Mouse (Mus musculus) embryonic stem cell, embryonic (primary cell): ENCODE data around the gene Wdr53.
"Not testable (repeated sequence)": the region's sequence is repeated elsewhere in the genome, so short reads cannot be mapped to it uniquely, and the experiment has no call there.

Experiments
- CTCF ChIA-PET, 4 experiments: fragments of 300-600 bp in 2 of 4; fragments of 350-600 bp in 2 of 4; sonication (Branson Sonifier 250); formaldehyde crosslinking; loops; one replicate each; lab custom pipeline; 2022; ENCODE audit warnings: inconsistent platforms in 2 of 4; lab: Charles Lee
- POLR2A ChIA-PET, 4 experiments: fragments of 300-600 bp in 2 of 4; fragments of 350-600 bp in 2 of 4; sonication (Branson Sonifier 250); formaldehyde crosslinking; loops; one replicate each; lab custom pipeline; 2022; ENCODE audit warnings: antibody characterized with exemption in 4 of 4, inconsistent platforms in 1 of 4; lab: Charles Lee

Gene Wdr53

GRCm38 (mm10) chr16:32246952-32247370, at the start of gene Wdr53, which contains the start of gene Fbxo45:
Gene Wdr53 (plus strand): TSS chr16:32247227.
Gene Fbxo45 (minus strand): TSS chr16:32247158.
- ChIA-PET POLR2A (interaction anchor here (0.5 to 2.2 kb wide), 48 partner anchors 8 to 809 kb away, joined by 3 to 15 read pairs (median 4); partner anchors contain the start of genes Rnf168 (in 2 of the 4), Senp5 (in 2 of the 4), Tfrc (in 2 of the 4) and Iqcg (in 1 of the 4)), CTCF (interaction anchor here in 1 of 4 experiments (0.7 to 1.2 kb wide), 2 partner anchors 39 to 253 kb away, joined by 3 read pairs; no protein-coding TSS in a partner anchor)

- CTCF ChIA-PET: interaction anchor here in 2 of 4 experiments (0.6 to 0.7 kb wide), 2 partner anchors 23 to 83 kb away, joined by 3 to 4 read pairs; no protein-coding TSS in a partner anchor
- POLR2A ChIA-PET: interaction anchor here in 1 of 4 experiments (1.0 to 1.4 kb wide), 3 partner anchors 55 to 92 kb away, joined by 3 to 4 read pairs (median 4); no protein-coding TSS in a partner anchor
Observed at GRCm38 (mm10) chr16:32200256-32201003, 46.6 kb upstream of the Wdr53 start.

GRCm38 (mm10) chr16:32201004-32201325, 46.1 kb upstream of the Wdr53 start:
- CTCF ChIA-PET: interaction anchor here in 2 of 4 experiments (0.6 to 0.7 kb wide), 2 partner anchors 23 to 84 kb away, joined by 3 to 4 read pairs; no protein-coding TSS in a partner anchor
- POLR2A ChIA-PET: interaction anchor here in 1 of 4 experiments (1.0 to 1.4 kb wide), 3 partner anchors 55 to 91 kb away, joined by 3 to 4 read pairs (median 4); no protein-coding TSS in a partner anchor

GRCm38 (mm10) chr16:32202681-32203080, 44.3 kb upstream of the Wdr53 start:
- ChIA-PET CTCF (interaction anchor here (0.5 to 1.6 kb wide), 43 partner anchors 8 to 1013 kb away, joined by 3 to 11 read pairs (median 4); partner anchors contain the start of genes Nrros (in 1 of the 4) and Rnf168 (in 1 of the 4)), POLR2A (interaction anchor here (0.6 to 1.8 kb wide), 23 partner anchors 11 to 1571 kb away, joined by 3 to 11 read pairs (median 3); partner anchors contain the start of genes Fbxo45 (in 2 of the 4), Nrros (in 2 of the 4), Senp5 (in 2 of the 4) and Wdr53 (in 2 of the 4))

- ChIA-PET POLR2A (interaction anchor here in 3 of 4 experiments (0.6 to 1.5 kb wide), 6 partner anchors 13 to 485 kb away, joined by 3 to 6 read pairs (median 4); no protein-coding TSS in a partner anchor), CTCF (interaction anchor here in 3 of 4 experiments (0.5 to 1.4 kb wide), 5 partner anchors 13 to 461 kb away, joined by 3 to 7 read pairs (median 3); partner anchors contain the start of gene Nrros (in 1 of the 3))
Observed at GRCm38 (mm10) chr16:32204902-32205301, 42.1 kb upstream of the Wdr53 start.

- CTCF ChIA-PET: interaction anchor here in 3 of 4 experiments (0.5 to 1.3 kb wide), 5 partner anchors 11 to 589 kb away, joined by 3 to 5 read pairs (median 4); no protein-coding TSS in a partner anchor
- POLR2A ChIA-PET: interaction anchor here in 1 of 4 experiments (0.6 to 1.6 kb wide), 6 partner anchors 11 to 117 kb away, joined by 3 to 4 read pairs (median 3); no protein-coding TSS in a partner anchor
Observed at GRCm38 (mm10) chr16:32214156-32214555, 32.9 kb upstream of the Wdr53 start.

- CTCF ChIA-PET: interaction anchor here in 2 of 4 experiments (0.5 to 1.3 kb wide), 3 partner anchors 12 to 297 kb away, joined by 3 to 5 read pairs (median 4); no protein-coding TSS in a partner anchor
- POLR2A ChIA-PET: interaction anchor here in 1 of 4 experiments (0.9 to 1.6 kb wide), 3 partner anchors 13 to 38 kb away, joined by 3 to 4 read pairs (median 3); no protein-coding TSS in a partner anchor
Observed at GRCm38 (mm10) chr16:32214804-32215576, 32.0 kb upstream of the Wdr53 start.

GRCm38 (mm10) chr16:32221803-32222202, 25.2 kb upstream of the Wdr53 start:
- CTCF ChIA-PET: no interaction called here
- POLR2A ChIA-PET: interaction anchor here in 1 of 4 experiments (0.6 kb wide), 1 partner anchor 51 kb away, joined by 3 read pairs; no protein-coding TSS in a partner anchor

GRCm38 (mm10) chr16:32222399-32222798, 24.6 kb upstream of the Wdr53 start:
- POLR2A ChIA-PET: interaction anchor here in 1 of 4 experiments (0.5 to 0.6 kb wide), 2 partner anchors 16 to 51 kb away, joined by 3 read pairs; no protein-coding TSS in a partner anchor
- CTCF ChIA-PET: no interaction called here

GRCm38 (mm10) chr16:32232050-32232449, 15.0 kb upstream of the Wdr53 start:
- POLR2A ChIA-PET, CTCF ChIA-PET: not testable (repeated sequence)

- ChIA-PET CTCF (no interaction called here), POLR2A (interaction anchor here in 2 of 4 experiments (0.9 to 2.1 kb wide), 3 partner anchors 8 to 9 kb away, joined by 3 to 9 read pairs (median 3); partner anchors contain the start of genes Fbxo45 (in 2 of the 2) and Wdr53 (in 2 of the 2))
Observed at GRCm38 (mm10) chr16:32237930-32238680, 8.9 kb upstream of the Wdr53 start.

- ChIA-PET POLR2A (interaction anchor here in 3 of 4 experiments (0.6 to 1.1 kb wide), 8 partner anchors 9 to 756 kb away, joined by 3 to 11 read pairs (median 4); no protein-coding TSS in a partner anchor), CTCF (interaction anchor here in 1 of 4 experiments (0.7 kb wide), 1 partner anchor 69 kb away, joined by 3 read pairs; no protein-coding TSS in a partner anchor)
Observed at GRCm38 (mm10) chr16:32239428-32240312, 7.4 kb upstream of the Wdr53 start.

- ChIA-PET CTCF (interaction anchor here in 2 of 4 experiments (1.2 to 1.8 kb wide), 2 partner anchors 17 to 41 kb away, joined by 3 read pairs; no protein-coding TSS in a partner anchor), POLR2A (interaction anchor here in 3 of 4 experiments (0.6 to 3.1 kb wide), 9 partner anchors 13 to 812 kb away, joined by 3 to 16 read pairs (median 3); partner anchors contain the start of genes Iqcg (in 1 of the 3), Nrros (in 1 of the 3), Rnf168 (in 1 of the 3) and Rpl35a (in 1 of the 3))
Observed at GRCm38 (mm10) chr16:32243901-32244300, 3.1 kb upstream of the Wdr53 start.

GRCm38 (mm10) chr16:32246351-32246791, 656 bp upstream of the Wdr53 start:
- CTCF ChIA-PET: interaction anchor here in 2 of 4 experiments (0.6 to 1.2 kb wide), 4 partner anchors 39 to 265 kb away, joined by 3 to 5 read pairs (median 4); no protein-coding TSS in a partner anchor
- POLR2A ChIA-PET: interaction anchor here (0.5 to 2.2 kb wide), 53 partner anchors 8 to 810 kb away, joined by 3 to 15 read pairs (median 4); partner anchors contain the start of genes Rnf168 (in 2 of the 4), Senp5 (in 2 of the 4), Tfrc (in 2 of the 4) and Ubxn7 (in 2 of the 4)

GRCm38 (mm10) chr16:32264225-32264624, 17.2 kb downstream of the Wdr53 start:
- ChIA-PET POLR2A (interaction anchor here in 1 of 4 experiments (1.0 to 3.5 kb wide), 2 partner anchors 13 to 26 kb away, joined by 3 to 10 read pairs; partner anchors contain the start of gene Rnf168), CTCF (interaction anchor here in 2 of 4 experiments (0.6 to 1.9 kb wide), 2 partner anchors 9 to 448 kb away, joined by 3 to 7 read pairs; no protein-coding TSS in a partner anchor)
